Mouse (Mus musculus): ENCODE measurements at regions not wholly inside any gene's neighbourhood (a gene's known extent, or its start where the extent isn't known, plus 50 kb on each side); places are given as distances from the start of the nearest gene placed in this dataset.

GRCm38 (mm10) chr1:80963838-80964237 is 112.9 kb upstream of the Nyap2 start:
- no peak overlapping the region for H3K27ac ChIP-seq (ENCODE audit: control insufficient read depth, low read depth, low read length)
- H3K27me3 ChIP-seq (ENCODE audit: control insufficient read depth in 1 of 2, insufficient read depth in 2 of 2, low read length in 2 of 2), result no peaks in the 10 kb centered on the region
- no peaks in the 10 kb centered on the region for H3K36me3 ChIP-seq (ENCODE audit: control insufficient read depth in 1 of 2, insufficient read depth in 2 of 2, low read length in 2 of 2)
- TF ChIP-seq ZMIZ1 (IDR thresholded peaks at IDR 0.05; ENCODE audit: low read depth, low read length) (no peak), JUND (IDR thresholded peaks at IDR 0.05; ENCODE audit: low read depth, low read length) (no peak), RCOR1 (IDR thresholded peaks at IDR 0.05; ENCODE audit: low read depth, low read length) (no peak), MAX (IDR thresholded peaks at IDR 0.05; ENCODE audit: low read length) (no peak), MEF2A (IDR thresholded peaks at IDR 0.05; ENCODE audit: extremely low read depth, insufficient replicate concordance, low read depth, low read length, poor library complexity, severe bottlenecking) (no peak), RAD21 (IDR thresholded peaks at IDR 0.05; ENCODE audit: low read depth, low read length) (no peak), E2F4 (IDR thresholded peaks at IDR 0.05; ENCODE audit: borderline replicate concordance, low read depth, low read length) (no peak), ELF1 (IDR thresholded peaks at IDR 0.05; ENCODE audit: low read depth, low read length) (no peak), EP300 (IDR thresholded peaks at IDR 0.05; ENCODE audit: low read depth in 1 of 2, low read length in 2 of 2) (no peak)
- no peaks in the 10 kb centered on the region for H3K4me1 ChIP-seq (ENCODE audit: control insufficient read depth in 1 of 2, insufficient read depth in 2 of 2, low read length in 2 of 2)
- no peak overlapping the region for H3K9ac ChIP-seq (ENCODE audit: control insufficient read depth, low read depth, low read length, poor library complexity, severe bottlenecking)
- DNase-seq (ENCODE audit: low read depth, low spot score), result no peak
- H3K4me3 ChIP-seq (ENCODE audit: control insufficient read depth in 1 of 2, insufficient read depth in 1 of 2, low read depth in 2 of 2, low read length in 2 of 2), result no peak overlapping the region
- H3K79me2 ChIP-seq (ENCODE audit: control insufficient read depth, insufficient read depth, low read length, poor library complexity), result no peaks in the 10 kb centered on the region
- H3K9me3 ChIP-seq (replicated peaks; ENCODE audit: insufficient read depth, low read length), result no peaks in the 10 kb centered on the region

GRCm38 (mm10) chr1:80950406-80950805 is 126.3 kb upstream of the Nyap2 start:
- no peaks in the 10 kb centered on the region for H3K9me3 ChIP-seq (replicated peaks; ENCODE audit: insufficient read depth, low read length)
- no peak overlapping the region for H3K4me3 ChIP-seq (ENCODE audit: control insufficient read depth in 1 of 2, insufficient read depth in 1 of 2, low read depth in 2 of 2, low read length in 2 of 2)
- H3K79me2 ChIP-seq (ENCODE audit: control insufficient read depth, insufficient read depth, low read length, poor library complexity), result no peaks in the 10 kb centered on the region
- H3K4me1 ChIP-seq (ENCODE audit: control insufficient read depth in 1 of 2, insufficient read depth in 2 of 2, low read length in 2 of 2), result no peaks in the 10 kb centered on the region
- no peak overlapping the region for H3K27ac ChIP-seq (ENCODE audit: control insufficient read depth, low read depth, low read length)
- H3K9ac ChIP-seq (ENCODE audit: control insufficient read depth, low read depth, low read length, poor library complexity, severe bottlenecking), result no peak overlapping the region
- no peak for TF ChIP-seq SIN3A (IDR thresholded peaks at IDR 0.05; ENCODE audit: low read length)
- no peak for TF ChIP-seq HCFC1 (IDR thresholded peaks at IDR 0.05; ENCODE audit: low read depth, low read length)
- TF ChIP-seq RAD21 (IDR thresholded peaks at IDR 0.05; ENCODE audit: low read depth, low read length), result no peak
- TF ChIP-seq MYB (IDR thresholded peaks at IDR 0.05; ENCODE audit: low read depth, low read length), result no peak
- no peak for TF ChIP-seq NELFE (IDR thresholded peaks at IDR 0.05; ENCODE audit: low read depth, low read length)
- no peak for TF ChIP-seq MAZ (IDR thresholded peaks at IDR 0.05; ENCODE audit: low read depth, low read length)
- TF ChIP-seq E2F4 (IDR thresholded peaks at IDR 0.05; ENCODE audit: borderline replicate concordance, low read depth, low read length), result no peak
- TF ChIP-seq POLR2AphosphoS2 (IDR thresholded peaks at IDR 0.05; ENCODE audit: low read length), result no peak
- no peak for TF ChIP-seq CTCF (IDR thresholded peaks at IDR 0.05 in 2 of 3, conservative IDR thresholded peaks at IDR 0.05 in 1 of 3; ENCODE audit: control insufficient read depth in 1 of 3, insufficient read depth in 1 of 3, low read depth in 2 of 3, low read length in 3 of 3, poor library complexity in 1 of 3, severe bottlenecking in 1 of 3)
- TF ChIP-seq MAFK (IDR thresholded peaks at IDR 0.05; ENCODE audit: borderline replicate concordance, low read depth, low read length), result no peak
- no peak for TF ChIP-seq CHD1 (IDR thresholded peaks at IDR 0.05; ENCODE audit: low read depth, low read length)
- H3K27me3 ChIP-seq (ENCODE audit: control insufficient read depth in 1 of 2, insufficient read depth in 2 of 2, low read length in 2 of 2), result no peaks in the 10 kb centered on the region
- H3K36me3 ChIP-seq (ENCODE audit: control insufficient read depth in 1 of 2, insufficient read depth in 2 of 2, low read length in 2 of 2), result no peaks in the 10 kb centered on the region
- DNase-seq (ENCODE audit: low read depth, low spot score), result no peak

Data from MEL (cell line).